Mouse (Mus musculus): ENCODE results near the gene Tmem260.

- TF ChIP-seq POLR2A (IDR thresholded peaks at IDR 0.05; ENCODE audit: borderline replicate concordance, extremely low read depth, insufficient read depth, insufficient read length, poor library complexity, severe bottlenecking) (no peak), CTCF (IDR thresholded peaks at IDR 0.05; ENCODE audit: borderline replicate concordance, extremely low read depth, insufficient read depth, insufficient read length) (no peak)
Measured at GRCm38 (mm10) chr14:48553754-48554153, 107.8 kb downstream of the Tmem260 start.

All from brain, embryonic 14.5 days (tissue).